Mouse (Mus musculus) heart, embryonic 15.5 days (tissue): ENCODE measurements at regions not wholly inside any gene's neighbourhood (a gene's known extent, or its start where the extent isn't known, plus 50 kb on each side); places are given as distances from the start of the nearest gene placed in this dataset.

Source experiments
- ATAC-seq: fragments of 200-750 bp; cut with Nextera tagmentation; replicated peaks from 2 replicates; pipeline ENCODE4 v1.8.0; 2017; ENCODE audit warnings: low read depth, moderate TSS enrichment; ENCODE audit not compliant: insufficient number of reproducible peaks, insufficient read depth, low FRiP score
- H3K27ac ChIP-seq: fragments of 300-500 bp; sonication (generic); 2 replicates; pipeline ENCODE4 v1.5.1; 2015; ENCODE audit warnings: mild to moderate bottlenecking, inconsistent platforms
- H3K27me3 ChIP-seq: fragments of 300-500 bp; sonication (generic); 2 replicates; pipeline ENCODE4 v1.6.1; 2015; ENCODE audit warnings: inconsistent platforms
- H3K36me3 ChIP-seq: fragments of 300-500 bp; sonication (generic); 2 replicates; pipeline ENCODE4 v1.6.1; 2015; ENCODE audit warnings: mild to moderate bottlenecking, inconsistent platforms
- H3K4me1 ChIP-seq: fragments of 300-500 bp; sonication (generic); replicated peaks from 2 replicates; pipeline ENCODE4 v1.6.1; 2015; ENCODE audit warnings: inconsistent platforms
- H3K4me2 ChIP-seq: fragments of 300-500 bp; sonication (generic); 2 replicates; pipeline ENCODE4 v1.6.1; 2015; ENCODE audit warnings: inconsistent platforms, mild to moderate bottlenecking, moderate library complexity
- H3K4me3 ChIP-seq: fragments of 300-500 bp; sonication (generic); 2 replicates; pipeline ENCODE4 v1.5.1; 2015; ENCODE audit warnings: mild to moderate bottlenecking, inconsistent platforms
- H3K9ac ChIP-seq: fragments of 300-500 bp; sonication (generic); 2 replicates; pipeline ENCODE4 v1.6.1; 2015; ENCODE audit warnings: mild to moderate bottlenecking, inconsistent platforms
- H3K9me3 ChIP-seq: fragments of 300-500 bp; sonication (generic); replicated peaks from 2 replicates; pipeline ENCODE4 v1.6.1; 2016; ENCODE audit warnings: inconsistent platforms
- WGBS: fragments of 180-500 bp; shearing (Covaris S2); methylation state at CpG from one replicate; pipeline ENCODE4 v1.1.7; 2015; ENCODE audit warnings: mixed read lengths; 5-methylcytosine and 5-hydroxymethylcytosine counted together

- Histone ChIP-seq H3K27me3 (no peaks in the 10 kb centered on the region), H3K9ac (no peak overlapping the region), H3K4me1 (no peaks in the 10 kb centered on the region), H3K4me3 (no peak overlapping the region), H3K36me3 (no peaks in the 10 kb centered on the region), H3K9me3 (no peaks in the 10 kb centered on the region), H3K27ac (no peak overlapping the region), H3K4me2 (no peak overlapping the region)
- no peak for ATAC-seq
Observed at GRCm38 (mm10) chr5:18080761-18081160, 118.4 kb downstream of the Gnat3 start.

GRCm38 (mm10) chr5:18082219-18082618 is 119.9 kb downstream of the Gnat3 start:
- H3K27me3 ChIP-seq: no peaks in the 10 kb centered on the region

GRCm38 (mm10) chr5:18083789-18084188 is 121.4 kb downstream of the Gnat3 start:
- H3K4me2 ChIP-seq: no peak overlapping the region
- WGBS: 56% methylated on average over 1 of the region's 1 CpGs
- H3K9me3 ChIP-seq: no peaks in the 10 kb centered on the region
- no peak overlapping the region for H3K4me3 ChIP-seq
- no peaks in the 10 kb centered on the region for H3K27me3 ChIP-seq
- H3K36me3 ChIP-seq: no peaks in the 10 kb centered on the region
- 0 out of 2 replicates have a peak, but pooled peaks cover 3% of the 10 kb centered on the region for H3K4me1 ChIP-seq
- no peak overlapping the region for H3K9ac ChIP-seq
- H3K27ac ChIP-seq: no peak overlapping the region
- no peak for ATAC-seq

More at GRCm38 (mm10) chr5:18082219-18082618, 119.9 kb downstream of the Gnat3 start:
- H3K4me2 ChIP-seq: no peak overlapping the region
- no peaks in the 10 kb centered on the region for H3K4me1 ChIP-seq
- no peak overlapping the region for H3K9ac ChIP-seq
- no peak for ATAC-seq
- no peak overlapping the region for H3K4me3 ChIP-seq
- no peaks in the 10 kb centered on the region for H3K36me3 ChIP-seq
- no peaks in the 10 kb centered on the region for H3K9me3 ChIP-seq
- 63% methylated on average over 9 of the region's 9 CpGs for WGBS
- H3K27ac ChIP-seq: no peak overlapping the region

- no peaks in the 10 kb centered on the region for H3K36me3 ChIP-seq
- H3K9me3 ChIP-seq: no peaks in the 10 kb centered on the region
- H3K27me3 ChIP-seq: no peaks in the 10 kb centered on the region
- H3K27ac ChIP-seq: no peak overlapping the region
- H3K4me3 ChIP-seq: no peak overlapping the region
- WGBS: 87% methylated on average over 2 of the region's 2 CpGs
- no peak overlapping the region for H3K9ac ChIP-seq
- no peak for ATAC-seq
- no peak overlapping the region for H3K4me2 ChIP-seq
- H3K4me1 ChIP-seq: 0 out of 2 replicates have a peak, but pooled peaks cover 3% of the 10 kb centered on the region
Observed at GRCm38 (mm10) chr5:18085456-18085855, 123.1 kb downstream of the Gnat3 start.

- no peaks in the 10 kb centered on the region for H3K27me3 ChIP-seq
- WGBS: 22% methylated on average over 8 of the region's 8 CpGs
- no peak overlapping the region for H3K27ac ChIP-seq
- ATAC-seq: no peak
- no peaks in the 10 kb centered on the region for H3K36me3 ChIP-seq
- 0 out of 2 replicates have a peak, but pooled peaks cover 3% of the 10 kb centered on the region for H3K4me1 ChIP-seq
- no peaks in the 10 kb centered on the region for H3K9me3 ChIP-seq
- H3K4me2 ChIP-seq: peak overlapping the region; percentile 48
- H3K4me3 ChIP-seq: peak overlapping the region; percentile 18; the same call in 1 of the 2 replicates
- no peak overlapping the region for H3K9ac ChIP-seq
Observed at GRCm38 (mm10) chr5:18087919-18088445, 125.6 kb downstream of the Gnat3 start.

GRCm38 (mm10) chr5:18089956-18090355 is 127.6 kb downstream of the Gnat3 start:
- 0 out of 2 replicates have a peak, but pooled peaks cover 3% of the 10 kb centered on the region for H3K4me1 ChIP-seq
- ATAC-seq: no peak
- WGBS: 41% methylated on average over 2 of the region's 2 CpGs
- no peaks in the 10 kb centered on the region for H3K36me3 ChIP-seq
- H3K27ac ChIP-seq: no peak overlapping the region
- no peaks in the 10 kb centered on the region for H3K27me3 ChIP-seq
- H3K9ac ChIP-seq: no peak overlapping the region
- no peak overlapping the region for H3K4me2 ChIP-seq
- no peaks in the 10 kb centered on the region for H3K9me3 ChIP-seq
- no peak overlapping the region for H3K4me3 ChIP-seq

GRCm38 (mm10) chr5:18114905-18115689 is 152.7 kb downstream of the Gnat3 start:
- no peaks in the 10 kb centered on the region for H3K4me1 ChIP-seq
- no peaks in the 10 kb centered on the region for H3K36me3 ChIP-seq
- H3K4me3 ChIP-seq: no peak overlapping the region
- no peak overlapping the region for H3K4me2 ChIP-seq
- 27% methylated on average over 3 of the region's 3 CpGs for WGBS
- no peak overlapping the region for H3K9ac ChIP-seq
- H3K27me3 ChIP-seq: no peaks in the 10 kb centered on the region
- H3K9me3 ChIP-seq: no peaks in the 10 kb centered on the region
- no peak for ATAC-seq
- no peak overlapping the region for H3K27ac ChIP-seq

GRCm38 (mm10) chr5:18135794-18136678 is 173.7 kb downstream of the Gnat3 start:
- no peaks in the 10 kb centered on the region for H3K27me3 ChIP-seq
- no peaks in the 10 kb centered on the region for H3K36me3 ChIP-seq
- H3K4me2 ChIP-seq: no peak overlapping the region
- ATAC-seq: no peak
- H3K9me3 ChIP-seq: no peaks in the 10 kb centered on the region
- WGBS: 53% methylated on average over 7 of the region's 7 CpGs
- H3K27ac ChIP-seq: no peak overlapping the region
- no peak overlapping the region for H3K9ac ChIP-seq
- H3K4me1 ChIP-seq: no peaks in the 10 kb centered on the region
- no peak overlapping the region for H3K4me3 ChIP-seq

GRCm38 (mm10) chr5:18137450-18138061 is 175.2 kb downstream of the Gnat3 start:
- WGBS: 72% methylated on average over 4 of the region's 4 CpGs
- Histone ChIP-seq H3K36me3 (no peaks in the 10 kb centered on the region), H3K4me3 (no peak overlapping the region), H3K9ac (no peak overlapping the region), H3K27me3 (no peaks in the 10 kb centered on the region), H3K4me1 (no peaks in the 10 kb centered on the region), H3K27ac (no peak overlapping the region), H3K4me2 (no peak overlapping the region), H3K9me3 (no peaks in the 10 kb centered on the region)
- ATAC-seq: no peak

GRCm38 (mm10) chr5:18152241-18152640 is 189.9 kb downstream of the Gnat3 start:
- Histone ChIP-seq H3K4me2 (no peak overlapping the region), H3K4me3 (no peak overlapping the region), H3K9me3 (no peaks in the 10 kb centered on the region), H3K4me1 (no peaks in the 10 kb centered on the region), H3K36me3 (no peaks in the 10 kb centered on the region), H3K27ac (no peak overlapping the region), H3K9ac (no peak overlapping the region), H3K27me3 (no peaks in the 10 kb centered on the region)
- WGBS: 37% methylated on average over 1 of the region's 1 CpGs
- no peak for ATAC-seq

GRCm38 (mm10) chr5:18153703-18154102 is 191.4 kb downstream of the Gnat3 start:
- Histone ChIP-seq H3K4me3 (no peak overlapping the region), H3K4me1 (no peaks in the 10 kb centered on the region), H3K27me3 (no peaks in the 10 kb centered on the region), H3K27ac (no peak overlapping the region), H3K9ac (no peak overlapping the region), H3K9me3 (no peaks in the 10 kb centered on the region), H3K36me3 (no peaks in the 10 kb centered on the region), H3K4me2 (no peak overlapping the region)
- WGBS: 91% methylated on average over 1 of the region's 1 CpGs
- ATAC-seq: no peak
